Comparison of ENCODE assay signal across 16 mouse cellular contexts in genomic region chr5:35884689-35885088, GRCm38 (mm10). TPM values are rescaled to one million over a fixed set of nuclear protein-coding genes. Genes with fewer than 3 reads are reported as not detected.
DNase-seq lines count a peak whose midpoint lies in the region; ATAC-seq and TF ChIP-seq lines count a peak whose summit lies in the region.
"Had no signal": no experiment of that assay in that cellular context is flagged by ENCODE, and none has a peak within 500 bp of the region (broad histone marks: within the 10 kb centered on the region; RNA-seq: fewer than 3 reads in every experiment).

No protein-coding gene starts in this region.

- H3K27me3 ChIP-seq in intestine, embryonic 15.5 days (replicated peaks): no peaks in the 10 kb centered on the region; the same call in 1 of the 2 replicates
- H3K27me3 ChIP-seq in intestine, postnatal 0 days (replicated peaks; ENCODE audit: control insufficient read depth, insufficient read depth, low read length): no peaks in the 10 kb centered on the region
- H3K27me3 ChIP-seq: heart, embryonic 15.5 days; hindbrain, embryonic 13.5 days; Patski had no signal

- no peak overlapping the region for H3K27ac ChIP-seq in intestine, embryonic 15.5 days
- H3K27ac ChIP-seq in intestine, postnatal 0 days (ENCODE audit: low read depth, low read length): no peak overlapping the region
- H3K27ac ChIP-seq: embryonic facial prominence, embryonic 10.5 days; forebrain, embryonic 10.5 days; heart, embryonic 15.5 days; hindbrain, embryonic 13.5 days; hindbrain, postnatal 0 days had no signal

- H3K36me3 ChIP-seq in intestine, embryonic 15.5 days: no peaks in the 10 kb centered on the region
- no peaks in the 10 kb centered on the region for H3K36me3 ChIP-seq in intestine, postnatal 0 days (ENCODE audit: control insufficient read depth, insufficient read depth)
- H3K36me3 ChIP-seq: embryonic facial prominence, embryonic 10.5 days; forebrain, embryonic 10.5 days; heart, embryonic 15.5 days; hindbrain, embryonic 13.5 days had no signal

- intact Hi-C loops in left cerebral cortex, postnatal 14 days (cut with DNase I): no loop called here

- 0 out of 2 replicates have a peak, but pooled peaks have one; percentile 9 for ATAC-seq in intestine, embryonic 15.5 days
- ATAC-seq in intestine, postnatal 0 days: no peak
- ATAC-seq in CD4-positive, CD25-positive, alpha-beta regulatory T cell, adult 4 months: peak; percentile 79
- ATAC-seq in inflammation-experienced regulatory T-cells, adult 6 months: peak; percentile 61
- ATAC-seq: forebrain, embryonic 14.5 days; Patski had no signal

- H3K9ac ChIP-seq in intestine, embryonic 15.5 days: no peak overlapping the region
- H3K9ac ChIP-seq in intestine, postnatal 0 days (ENCODE audit: low read depth, low read length): no peak overlapping the region
- H3K9ac ChIP-seq: heart, embryonic 15.5 days; hindbrain, embryonic 13.5 days had no signal

- 91% methylated on average over 5 of the region's 5 CpGs for WGBS in intestine, embryonic 15.5 days
- 82% methylated on average over 5 of the region's 5 CpGs for WGBS in intestine, postnatal 0 days

- H3K9me3 ChIP-seq in intestine, embryonic 15.5 days: no peaks in the 10 kb centered on the region
- no peaks in the 10 kb centered on the region for H3K9me3 ChIP-seq in intestine, postnatal 0 days (ENCODE audit: control insufficient read depth)
- H3K9me3 ChIP-seq: embryonic facial prominence, embryonic 10.5 days; forebrain, embryonic 10.5 days; heart, embryonic 15.5 days; hindbrain, embryonic 13.5 days had no signal

- no peaks in the 10 kb centered on the region for H3K4me1 ChIP-seq in intestine, embryonic 15.5 days (replicated peaks)
- no peaks in the 10 kb centered on the region; the same call in 1 of the 2 replicates for H3K4me1 ChIP-seq in intestine, postnatal 0 days (replicated peaks; ENCODE audit: control insufficient read depth, insufficient read depth, low read length)

- peak; percentile 15 for DNase-seq in CD4-positive helper T cell, adult 2 months (ENCODE audit: low read depth, low spot score)
- no peak for DNase-seq in left cerebral cortex, postnatal 14 days (ENCODE audit: low spot score in 2 of 2)
- DNase-seq: cerebellum, adult 2 months; gastrocnemius, postnatal 36 days; heart, adult 11 months had no signal

- no peak overlapping the region for H3K4me2 ChIP-seq in intestine, embryonic 15.5 days (replicated peaks)
- H3K4me2 ChIP-seq in intestine, postnatal 0 days (replicated peaks; ENCODE audit: low read depth): no peak overlapping the region
- H3K4me2 ChIP-seq: heart, embryonic 15.5 days had no signal

- H3K4me3 ChIP-seq in intestine, embryonic 15.5 days (replicated peaks): no peak overlapping the region
- no peak overlapping the region for H3K4me3 ChIP-seq in intestine, postnatal 0 days (ENCODE audit: low read depth, low read length)
- H3K4me3 ChIP-seq: embryonic facial prominence, embryonic 10.5 days; forebrain, embryonic 10.5 days; heart, embryonic 15.5 days; hindbrain, embryonic 13.5 days had no signal

- TF ChIP-seq CTCF in intestine, postnatal 0 days (IDR thresholded peaks at IDR 0.05; ENCODE audit: low read depth): no peak

RNA-seq across cellular contexts. Expression of gene Afap1, which starts 8.4 kb away (rescaled TPM):
- polyA plus RNA-seq in intestine, embryonic 15.5 days (2015; fragmentation: Nextera tagmentation; extraction: Ambion mirVana): 15.4 and 18.4 TPM in 2 replicates
- polyA plus RNA-seq in intestine, postnatal 0 days (2015; fragmentation: Nextera tagmentation; extraction: Ambion mirVana): 7.9 and 8.1 TPM in 2 replicates
- 10 to 100 TPM; 13.7 to 17.3 TPM for polyA plus RNA-seq in CD4-positive, CD25-positive, alpha-beta regulatory T cell, adult 4 months (2017; shearing (Covaris generic))
- polyA plus RNA-seq in inflammation-experienced regulatory T-cells, adult 6 months (2017; shearing (Covaris generic)): 1 to 10 TPM; 1.4 to 8.0 (median 7.3) TPM
- 10 to 100 TPM; 66.8 to 71.6 TPM for total RNA-seq in left cerebral cortex, postnatal 14 days (2021)
